Mouse (Mus musculus): ENCODE measurements around the gene Amz2. TPM values are rescaled to one million over a fixed set of nuclear protein-coding genes. Genes with fewer than 3 reads are reported as not detected.

Gene Amz2
- 27.3 and 29.8 TPM in 2 replicates for polyA plus RNA-seq (2021; fragmentation: Nextera tagmentation)
- long read RNA-seq, experiment 1, transcript Amz2-202 (9 exons, 2,816 nt) = major isoform, 10 of 20 reads
- long read RNA-seq, experiment 1, partial matches to known transcripts = 4 of 20 reads
- long read RNA-seq, experiment 1, other reads (novel, unspliced or antisense) = 4 of 20 reads
- long read RNA-seq, experiment 2, transcript Amz2-203 (8 exons, 1,832 nt) = minor isoform, 22 of 93 reads
- long read RNA-seq, experiment 2, transcript Amz2-204 (6 exons, 1,846 nt) = minor isoform, 6 of 93 reads
- long read RNA-seq, experiment 2, transcript Amz2-202 (9 exons, 2,816 nt) = major isoform, 47 of 93 reads
- long read RNA-seq, experiment 2, partial matches to known transcripts = 3 of 93 reads
- long read RNA-seq, experiment 2, other reads (novel, unspliced or antisense) = 15 of 93 reads

DNA sequence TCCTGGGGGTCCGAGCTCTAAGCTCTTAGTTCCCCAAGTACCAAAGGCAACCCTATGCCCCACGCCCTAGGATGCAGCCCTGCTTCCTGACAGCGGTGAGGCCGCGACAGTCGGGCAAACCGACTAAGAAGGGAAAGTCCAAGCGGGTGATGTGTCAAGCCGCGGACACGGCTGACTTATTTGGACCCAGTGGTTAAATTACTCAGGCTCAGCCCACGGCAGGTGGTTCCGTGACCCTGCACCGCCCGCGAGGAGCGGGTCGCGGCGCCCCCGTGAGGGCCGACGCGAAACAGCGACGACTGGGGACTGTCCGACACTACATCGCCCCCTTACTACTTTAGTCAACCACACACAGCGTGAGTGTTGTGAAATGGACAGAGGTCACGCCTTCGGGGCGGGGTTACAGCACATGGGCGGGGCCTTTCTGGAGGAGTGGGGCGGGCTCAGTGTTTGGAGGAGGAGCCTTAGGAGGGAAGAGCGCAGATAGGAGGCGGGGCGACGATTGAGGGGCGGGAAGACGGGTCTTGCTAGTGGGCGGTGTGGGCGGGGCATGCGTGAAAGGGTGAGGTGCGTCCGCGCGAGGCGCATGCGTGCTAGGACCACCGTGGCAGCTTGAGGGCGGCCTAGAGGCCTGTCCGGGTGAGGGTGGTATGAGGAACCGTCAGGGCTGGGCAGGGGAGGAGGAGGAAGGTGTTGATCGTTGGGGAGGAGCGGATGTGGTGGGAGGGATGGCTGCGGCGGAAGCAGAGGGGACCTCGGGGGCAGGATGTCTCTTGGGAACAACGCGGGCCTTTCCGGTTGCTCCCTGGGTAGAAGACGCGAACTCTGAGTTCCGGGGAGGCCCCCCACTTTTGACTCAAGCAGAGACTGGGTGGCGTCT is at the start of gene Amz2:
Gene Amz2 (plus strand): TSS at position 555 of the 880 bp plus-strand sequence.

DNA sequence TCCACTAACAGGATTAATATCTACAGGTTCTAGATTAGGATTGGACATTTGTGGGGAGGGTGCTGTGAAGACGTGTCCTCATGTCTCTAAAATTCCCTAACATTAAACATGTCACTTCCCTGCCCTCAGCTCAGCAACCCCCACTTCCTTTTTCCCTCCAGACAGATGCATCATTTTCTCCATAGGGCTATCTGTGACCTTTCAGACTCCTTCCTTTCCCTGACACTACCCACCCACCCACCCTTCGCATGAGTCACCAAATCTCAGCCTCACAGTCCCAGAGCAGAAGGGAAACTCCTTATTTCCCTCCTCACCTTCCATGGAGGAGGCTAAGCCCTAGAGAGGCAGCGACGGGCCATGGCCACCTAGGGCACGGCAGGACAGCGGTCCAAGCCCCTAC is 12.1 kb upstream of the Amz2 start, which contains the start of gene 9930022D16Rik:
Gene 9930022D16Rik (plus strand): TSS at position 301 of the 400 bp plus-strand sequence.

DNA sequence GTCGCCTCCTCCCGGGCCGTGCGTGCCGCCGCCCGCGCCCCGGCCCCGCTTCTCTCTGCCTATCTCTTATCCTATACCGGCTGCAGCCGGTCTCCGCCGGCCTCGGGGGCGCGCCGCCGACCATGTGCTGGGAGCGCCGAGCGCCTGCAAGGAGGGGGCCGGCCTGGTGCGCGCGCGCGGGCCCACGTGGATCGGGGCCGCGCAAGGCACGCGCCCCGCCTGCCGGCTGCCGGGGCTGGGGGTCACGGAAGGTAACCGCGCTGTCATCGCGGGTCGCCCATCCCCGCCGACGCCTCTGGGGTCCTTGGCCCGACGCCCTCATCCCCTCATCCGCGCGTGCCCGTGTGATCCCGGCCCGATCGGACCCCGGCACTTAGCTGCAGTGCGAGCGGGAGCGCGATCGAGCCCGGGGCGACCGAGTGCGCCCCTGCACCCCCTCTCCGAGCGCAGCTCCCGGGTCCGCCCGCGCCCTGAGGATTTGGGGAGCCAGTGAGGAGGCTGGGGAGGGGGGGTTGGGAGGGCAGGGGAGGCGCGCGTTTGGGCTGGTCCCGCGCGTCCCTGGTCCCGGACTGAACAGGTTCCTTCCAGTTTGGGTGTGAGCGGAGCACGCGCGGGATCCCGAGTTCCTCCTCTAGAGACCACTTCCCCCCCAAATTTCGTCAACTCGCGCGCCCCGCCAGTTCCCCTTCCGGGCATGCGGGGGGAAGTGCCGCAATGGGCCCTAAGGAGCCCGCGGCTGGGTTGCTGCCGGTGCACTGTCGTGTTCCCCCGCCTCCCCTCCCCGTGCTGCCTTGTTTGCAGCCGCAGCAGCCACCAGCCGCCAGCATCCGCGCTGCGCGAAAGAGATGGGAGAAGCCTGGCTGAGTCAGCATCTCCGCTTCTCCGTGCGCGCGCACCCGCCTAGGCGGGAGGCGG is 47.7 kb downstream of the Amz2 start, which contains the start of the genes Arsg and Slc16a6:
Gene Arsg (plus strand): TSS at position 204 of the 915 bp plus-strand sequence.
Gene Slc16a6 (minus strand): TSS at position 428 of the 915 bp plus-strand sequence.

Small RNAs within 50 kb of the gene (microRNA-seq; reads per million reads assigned to microRNA genes)
- gene Gm25540 = not detected

Other genes with a start within 250 kb of the Amz2 start
- gene Rgs9, start 127.8 kb upstream of the Amz2 start, polyA plus RNA-seq (2021; fragmentation: Nextera tagmentation) = 4.3 and 5.6 TPM in 2 replicates
- 23.6 and 24.9 TPM in 2 replicates for gene Gna13, start 63.1 kb upstream of the Amz2 start, polyA plus RNA-seq (2021; fragmentation: Nextera tagmentation)
- not detected in 2 replicates for gene 9930022D16Rik, start 12.0 kb upstream of the Amz2 start, polyA plus RNA-seq (2021; fragmentation: Nextera tagmentation)
- 15.9 and 32.5 TPM in 2 replicates for gene Arsg, start 47.4 kb downstream of the Amz2 start, polyA plus RNA-seq (2021; fragmentation: Nextera tagmentation)
- gene Slc16a6, start 47.7 kb downstream of the Amz2 start, polyA plus RNA-seq (2021; fragmentation: Nextera tagmentation) = 4.4 and 11.7 TPM in 2 replicates
- gene Wipi1, start 186.0 kb downstream of the Amz2 start, polyA plus RNA-seq (2021; fragmentation: Nextera tagmentation) = 20.8 and 22.9 TPM in 2 replicates
- gene Prkar1a, start 223.5 kb downstream of the Amz2 start, polyA plus RNA-seq (2021; fragmentation: Nextera tagmentation) = 410 and 413 TPM in 2 replicates